Mouse (Mus musculus) E14TG2a.4 (cell line): ENCODE results near the gene Tnfrsf18.

ENCODE experiments used
- CTCF ChIP-seq: conservative IDR thresholded peaks from 2 replicates; pipeline ENCODE4 v1.5.1; 2014; ENCODE audit warnings: low read length
- POU5F1 ChIP-seq: IDR thresholded peaks from 2 replicates; pipeline ENCODE4 v1.6.1; 2014; ENCODE audit warnings: low read length, borderline replicate concordance

DNA sequence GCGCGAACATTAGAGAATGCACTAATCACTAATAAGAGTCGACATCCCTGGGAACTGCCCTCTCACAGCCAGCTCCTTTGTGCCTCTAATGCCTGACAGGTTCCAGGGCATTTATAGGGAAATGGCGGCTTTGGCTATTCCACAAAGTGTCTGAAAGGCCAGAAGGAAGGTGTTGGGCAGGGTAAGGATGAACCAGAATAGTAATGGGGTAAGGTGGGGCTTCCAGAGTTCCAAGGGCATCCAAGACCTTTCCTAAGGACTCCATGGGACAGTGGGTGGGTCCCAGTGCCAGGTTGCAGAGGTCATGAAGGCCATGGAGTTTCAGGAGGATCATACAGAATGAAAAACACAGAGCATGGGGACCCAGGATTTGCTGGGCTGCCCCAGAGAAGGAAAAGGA, 8.3 kb downstream of the Tnfrsf18 start:
- TF ChIP-seq CTCF (no peak), POU5F1 (no peak)
